Mouse (Mus musculus) cerebellum, adult 2 months (tissue): Measurements from ENCODE around the gene Nrxn3. TPM values are rescaled to one million over a fixed set of nuclear protein-coding genes. Genes with fewer than 3 reads are reported as not detected.
A peak's percentile ranks its signal among the peaks of the same experiment; 100 is the strongest.

Source experiments
- DNase-seq, 2 experiments: peaks; one replicate each; pipeline ENCODE4 v3.0.0; 2021
- H3K27ac ChIP-seq: fragments of 200-500 bp; 2 replicates; pipeline ENCODE4 v1.5.1; 2012; ENCODE audit warnings: low read length, control low read depth, inconsistent platforms; ENCODE audit not compliant: insufficient read depth
- H3K27me3 ChIP-seq: fragments of 200-500 bp; 2 replicates; pipeline ENCODE4 v1.6.1; 2012; ENCODE audit warnings: inconsistent platforms, mild to moderate bottlenecking, low read length, moderate library complexity; ENCODE audit not compliant: control insufficient read depth, insufficient read depth
- H3K4me1 ChIP-seq: fragments of 200-500 bp; 2 replicates; pipeline ENCODE4 v1.6.1; 2011; ENCODE audit warnings: low read length; ENCODE audit not compliant: control insufficient read depth, insufficient read depth
- H3K4me3 ChIP-seq: fragments of 200-500 bp; replicated peaks from 2 replicates; pipeline ENCODE3; 2011; ENCODE audit warnings: mild to moderate bottlenecking, low read depth, low read length, control low read depth; ENCODE audit not compliant: insufficient read depth
- CTCF ChIP-seq: fragments of 200-500 bp; IDR thresholded peaks from 2 replicates; pipeline ENCODE4 v1.5.1; 2011; ENCODE audit warnings: low read depth, mild to moderate bottlenecking, control low read depth, low read length, moderate library complexity, borderline replicate concordance; ENCODE audit not compliant: insufficient read depth
- POLR2A ChIP-seq: fragments of 200-500 bp; IDR thresholded peaks from 2 replicates; pipeline ENCODE4 v1.6.1; 2011; ENCODE audit warnings: low read length, control low read depth, borderline replicate concordance; ENCODE audit not compliant: insufficient read depth
- WGBS: fragments of 180-500 bp; shearing (Covaris S2); methylation state at CpG from one replicate; pipeline ENCODE4 v1.1.7; 2018; 5-methylcytosine and 5-hydroxymethylcytosine counted together
- polyA plus RNA-seq: library from polyadenylated mRNA; depleted of rRNA; stranded (reverse); fragments of >200 nt; gene quantifications from 2 replicates; pipeline ENCODE4 v1.2.3, GENCODE M21; 2012

The Nrxn3 gene
- polyA plus RNA-seq, 1 experiment, result 101 TPM

DNA sequence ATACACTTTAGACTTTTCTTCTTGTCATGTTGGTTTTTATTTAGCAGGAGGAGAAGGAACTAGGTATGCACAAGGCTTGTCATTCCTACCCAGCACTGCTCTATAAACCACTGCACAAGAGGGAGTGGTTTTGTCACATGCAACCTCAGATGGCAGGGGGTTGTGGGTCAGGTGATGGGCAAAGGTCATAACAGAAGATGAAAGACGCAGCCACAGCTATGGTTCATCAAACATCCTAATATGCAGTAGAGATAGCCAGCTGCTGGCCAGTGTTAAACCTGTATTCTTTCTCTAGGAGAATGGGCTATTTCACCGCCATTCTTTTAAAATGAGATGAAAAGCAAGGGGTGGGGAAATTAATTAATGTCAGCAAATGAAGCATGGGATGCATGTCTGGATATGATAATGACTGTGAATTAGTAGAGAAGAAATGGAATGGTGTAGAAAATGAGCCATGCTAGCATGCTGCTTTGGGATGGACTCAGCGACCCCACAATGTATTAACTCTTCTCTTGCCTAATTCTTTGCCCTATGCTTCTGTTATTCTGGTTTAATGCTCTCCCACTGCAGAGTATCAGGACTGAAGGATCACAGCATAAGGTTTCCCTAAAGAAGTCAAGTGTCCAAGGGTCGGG, 313.4 kb downstream of the Nrxn3 start:
- WGBS, result 38% methylated on average over 4 of the region's 4 CpGs
- no peaks in the 10 kb centered on the region for H3K27me3 ChIP-seq
- no peak overlapping the region for H3K4me3 ChIP-seq
- H3K4me1 ChIP-seq, result no peaks in the 10 kb centered on the region
- H3K27ac ChIP-seq, result no peak overlapping the region
- no peak for TF ChIP-seq CTCF
- no peak for TF ChIP-seq POLR2A
- no peak for DNase-seq

DNA sequence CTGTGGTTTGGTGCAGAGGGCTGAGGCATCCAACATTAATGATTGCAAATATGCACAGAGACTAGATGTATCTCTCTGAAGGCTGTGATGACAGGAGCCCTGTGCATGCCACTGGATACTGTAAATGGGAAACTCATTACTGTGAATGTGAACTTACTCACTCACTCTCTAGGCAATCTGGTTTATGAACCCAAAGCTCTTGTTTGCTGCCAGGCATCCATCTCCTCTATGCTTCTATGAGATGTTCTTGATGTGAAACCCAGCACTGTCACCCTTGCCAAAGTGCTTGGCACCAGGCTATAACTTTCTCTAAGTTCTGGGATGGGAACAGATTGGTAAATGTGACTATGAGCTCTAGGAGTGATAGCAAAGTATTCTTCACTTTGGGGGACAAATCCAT, 317.5 kb downstream of the Nrxn3 start:
- Histone ChIP-seq H3K27me3 (no peaks in the 10 kb centered on the region), H3K4me3 (no peak overlapping the region), H3K27ac (no peak overlapping the region), H3K4me1 (no peaks in the 10 kb centered on the region)
- TF ChIP-seq CTCF (no peak), POLR2A (no peak)
- DNase-seq, result no peak

GRCm38 (mm10) chr12:89041429-89042107, 318.9 kb downstream of the Nrxn3 start:
- TF ChIP-seq CTCF (no peak), POLR2A (no peak)
- 36% methylated on average over 2 of the region's 2 CpGs for WGBS
- no peak overlapping the region for H3K4me3 ChIP-seq
- no peaks in the 10 kb centered on the region; the same call in 1 of the 2 replicates for H3K27me3 ChIP-seq
- H3K4me1 ChIP-seq, result no peaks in the 10 kb centered on the region
- peak in 1 of 2 experiments; percentile 31 for DNase-seq
- no peak overlapping the region for H3K27ac ChIP-seq

GRCm38 (mm10) chr12:89049279-89049678, 326.6 kb downstream of the Nrxn3 start:
- H3K27ac ChIP-seq, result no peak overlapping the region
- no peaks in the 10 kb centered on the region; the same call in 1 of the 2 replicates for H3K4me1 ChIP-seq
- H3K27me3 ChIP-seq, result no peaks in the 10 kb centered on the region; the same call in 1 of the 2 replicates
- 4% methylated on average over 3 of the region's 3 CpGs for WGBS
- TF ChIP-seq CTCF (no peak), POLR2A (no peak)
- peak; percentile 23 to 38 for DNase-seq
- H3K4me3 ChIP-seq, result no peak overlapping the region

GRCm38 (mm10) chr12:89049686-89050085, 327.0 kb downstream of the Nrxn3 start:
- Histone ChIP-seq H3K27me3 (no peaks in the 10 kb centered on the region; the same call in 1 of the 2 replicates), H3K4me3 (no peak overlapping the region), H3K4me1 (no peaks in the 10 kb centered on the region; the same call in 1 of the 2 replicates), H3K27ac (no peak overlapping the region)
- no peak for TF ChIP-seq POLR2A
- TF ChIP-seq CTCF, result no peak
- DNase-seq, result no peak

DNA sequence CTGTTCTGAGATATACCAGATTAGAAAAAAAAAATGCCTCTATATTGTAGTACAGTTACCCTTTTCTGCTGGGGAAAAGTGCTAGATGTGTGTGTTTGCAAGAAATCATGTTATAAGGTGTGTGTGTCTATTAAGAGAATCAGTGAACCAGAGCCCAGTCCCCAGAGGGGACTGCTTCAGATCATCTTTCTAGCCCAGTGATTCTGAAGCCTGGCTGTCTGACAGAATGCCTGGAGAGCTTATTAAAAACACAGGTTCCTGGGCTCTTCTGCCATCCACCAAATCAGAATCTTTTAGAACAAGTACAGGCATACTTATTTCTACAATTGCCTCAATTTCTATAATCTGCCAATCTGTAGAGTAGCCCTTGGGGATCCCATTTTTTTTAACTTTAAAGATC, 349.8 kb downstream of the Nrxn3 start:
- no peak for TF ChIP-seq POLR2A
- TF ChIP-seq CTCF, result no peak
- Histone ChIP-seq H3K27ac (no peak overlapping the region), H3K4me1 (no peaks in the 10 kb centered on the region), H3K4me3 (no peak overlapping the region), H3K27me3 (no peaks in the 10 kb centered on the region)
- no peak for DNase-seq

- no peaks in the 10 kb centered on the region for H3K27me3 ChIP-seq
- WGBS, result 89% methylated on average over 5 of the region's 5 CpGs
- DNase-seq, result no peak
- no peak overlapping the region for H3K4me3 ChIP-seq
- H3K4me1 ChIP-seq, result no peaks in the 10 kb centered on the region
- no peak overlapping the region for H3K27ac ChIP-seq
- TF ChIP-seq POLR2A (no peak), CTCF (no peak)
These were observed 350.6 kb downstream of the Nrxn3 start for GRCm38 (mm10) chr12:89073167-89073743.

- no peak for TF ChIP-seq POLR2A
- TF ChIP-seq CTCF, result no peak
- DNase-seq, result no peak
- Histone ChIP-seq H3K27ac (no peak overlapping the region), H3K27me3 (no peaks in the 10 kb centered on the region), H3K4me1 (no peaks in the 10 kb centered on the region), H3K4me3 (no peak overlapping the region)
- WGBS, result 17% methylated on average over 10 of the region's 10 CpGs
These were observed 352.0 kb downstream of the Nrxn3 start for GRCm38 (mm10) chr12:89074551-89075295.
